Mouse (Mus musculus) G1E (cell line): ENCODE data around the gene F2rl3. TPM values are rescaled to one million over a fixed set of nuclear protein-coding genes. Genes with fewer than 3 reads are reported as not detected.

Experiments used
- ATAC-seq: 2 replicates; pipeline ENCODE4 v1.8.0; 2016; ENCODE audit warnings: mild to moderate bottlenecking; ENCODE audit not compliant: insufficient number of reproducible peaks, poor library complexity, low FRiP score, severe bottlenecking; ENCODE audit errors: extremely low read depth
- DNase-seq: peaks from one replicate; pipeline ENCODE4 v3.0.0; 2012; ENCODE audit warnings: low spot score
- H3K27me3 ChIP-seq: 2 replicates; pipeline ENCODE4 v1.6.1; 2012; ENCODE audit warnings: mild to moderate bottlenecking, low read length, inconsistent platforms; ENCODE audit not compliant: insufficient read depth
- H3K36me3 ChIP-seq: replicated peaks from 2 replicates; pipeline ENCODE3; 2012; ENCODE audit warnings: mild to moderate bottlenecking, inconsistent platforms
- H3K4me1 ChIP-seq: 2 replicates; pipeline ENCODE4 v1.6.1; 2012; ENCODE audit warnings: low read depth, low read length, inconsistent platforms, mixed read lengths; ENCODE audit not compliant: insufficient read depth
- H3K4me3 ChIP-seq: 2 replicates; pipeline ENCODE4 v1.5.1; 2012; ENCODE audit warnings: low read depth, mild to moderate bottlenecking, inconsistent platforms, low read length, moderate library complexity, mixed read lengths
- H3K9me3 ChIP-seq: replicated peaks from 2 replicates; pipeline ENCODE4 v1.6.1; 2012; ENCODE audit warnings: inconsistent platforms
- CTCF ChIP-seq: IDR thresholded peaks from 2 replicates; pipeline ENCODE4 v1.5.1; 2012; ENCODE audit warnings: low read depth, low read length, inconsistent platforms, mixed read lengths
- GATA1 ChIP-seq: IDR thresholded peaks from 2 replicates; pipeline ENCODE4 v1.6.1; 2012; ENCODE audit warnings: borderline replicate concordance, low read length, inconsistent platforms, mixed read lengths
- GATA2 ChIP-seq: IDR thresholded peaks from 2 replicates; pipeline ENCODE4 v1.6.1; 2012; ENCODE audit warnings: low read depth, low read length, inconsistent platforms, borderline replicate concordance
- POLR2AphosphoS5 ChIP-seq: IDR thresholded peaks from 2 replicates; pipeline ENCODE4 v1.6.1; 2012; ENCODE audit warnings: low read depth, low read length, inconsistent platforms; ENCODE audit not compliant: insufficient replicate concordance
- TAL1 ChIP-seq: conservative IDR thresholded peaks from 2 replicates; pipeline ENCODE4 v1.6.1; 2012; ENCODE audit warnings: low read depth, low read length, inconsistent platforms, mixed read lengths
- polyA plus RNA-seq: library from polyadenylated mRNA; stranded (reverse); fragments of >175 nt; gene quantifications from 2 replicates; pipeline ENCODE4 v1.2.3, GENCODE M21; 2012
- total RNA-seq, 2 experiments: library from RNA; stranded (forward) in 1 of 2; stranded (reverse) in 1 of 2; fragments of 200-1000 nt in 1 of 2; fragments of >200 nt in 1 of 2; fragmentation: Nextera tagmentation in 1 of 2; gene quantifications; 2 replicates each; pipeline ENCODE4 v1.2.3; 2014 to 2017

Gene F2rl3
- total and polyA plus RNA-seq, 3 experiments = 0.05 TPM; not detected in 2

- H3K4me3 ChIP-seq = no peak overlapping the region
- no peaks in the 10 kb centered on the region for H3K9me3 ChIP-seq
- ATAC-seq = no peak
- TF ChIP-seq GATA1 = no peak
- no peak for TF ChIP-seq GATA2
- no peak for TF ChIP-seq TAL1
- no peak for TF ChIP-seq CTCF
- TF ChIP-seq POLR2AphosphoS5 = no peak
- H3K4me1 ChIP-seq = peaks cover 4% of the 10 kb centered on the region
- no peak for DNase-seq
- H3K36me3 ChIP-seq = peaks cover 92% of the 10 kb centered on the region
- no peaks in the 10 kb centered on the region for H3K27me3 ChIP-seq
Measured at GRCm38 (mm10) chr8:72752289-72752688, 9.4 kb upstream of the F2rl3 start.

- DNase-seq (no peak), ATAC-seq (no peak)
- peaks cover 92% of the 10 kb centered on the region for H3K36me3 ChIP-seq
- peaks cover 4% of the 10 kb centered on the region for H3K4me1 ChIP-seq
- H3K4me3 ChIP-seq = no peak overlapping the region
- H3K9me3 ChIP-seq = no peaks in the 10 kb centered on the region
- TF ChIP-seq GATA2 (no peak), CTCF (no peak), POLR2AphosphoS5 (no peak), TAL1 (no peak), GATA1 (no peak)
- H3K27me3 ChIP-seq = no peaks in the 10 kb centered on the region
Measured at GRCm38 (mm10) chr8:72753165-72753564, 8.5 kb upstream of the F2rl3 start.

GRCm38 (mm10) chr8:72753781-72754180, 7.9 kb upstream of the F2rl3 start:
- DNase-seq = no peak
- no peak for ATAC-seq
- H3K4me3 ChIP-seq = no peak overlapping the region
- no peaks in the 10 kb centered on the region for H3K9me3 ChIP-seq
- H3K27me3 ChIP-seq = no peaks in the 10 kb centered on the region
- TF ChIP-seq CTCF (no peak), TAL1 (no peak), GATA2 (no peak), POLR2AphosphoS5 (no peak), GATA1 (no peak)
- H3K36me3 ChIP-seq = peaks cover 87% of the 10 kb centered on the region
- H3K4me1 ChIP-seq = peaks cover 4% of the 10 kb centered on the region

- peaks cover 69% of the 10 kb centered on the region for H3K36me3 ChIP-seq
- H3K4me3 ChIP-seq = no peak overlapping the region
- no peaks in the 10 kb centered on the region for H3K9me3 ChIP-seq
- no peaks in the 10 kb centered on the region for H3K27me3 ChIP-seq
- DNase-seq = no peak
- no peak for ATAC-seq
- no peak for TF ChIP-seq CTCF
- TF ChIP-seq GATA1 = no peak
- no peak for TF ChIP-seq TAL1
- no peak for TF ChIP-seq GATA2
- TF ChIP-seq POLR2AphosphoS5 = no peak
- H3K4me1 ChIP-seq = peaks cover 4% of the 10 kb centered on the region
Measured at GRCm38 (mm10) chr8:72756031-72756430, 5.6 kb upstream of the F2rl3 start.

GRCm38 (mm10) chr8:72756771-72757390, 4.8 kb upstream of the F2rl3 start:
- H3K4me1 ChIP-seq = peaks cover 4% of the 10 kb centered on the region
- H3K4me3 ChIP-seq = no peak overlapping the region; the same call in 1 of the 2 replicates
- H3K36me3 ChIP-seq = peaks cover 61% of the 10 kb centered on the region
- TF ChIP-seq TAL1 (no peak), GATA1 (no peak)
- H3K9me3 ChIP-seq = no peaks in the 10 kb centered on the region
- no peaks in the 10 kb centered on the region for H3K27me3 ChIP-seq
- no peak for ATAC-seq
- DNase-seq = no peak

- H3K4me1 ChIP-seq = peaks cover 4% of the 10 kb centered on the region
- H3K27me3 ChIP-seq = peaks cover 6% of the 10 kb centered on the region; the same call in 1 of the 2 replicates
- no peak for TF ChIP-seq CTCF
- TF ChIP-seq TAL1 = no peak
- TF ChIP-seq POLR2AphosphoS5 = no peak
- no peaks in the 10 kb centered on the region for H3K9me3 ChIP-seq
- H3K36me3 ChIP-seq = peaks cover 54% of the 10 kb centered on the region
- no peak overlapping the region for H3K4me3 ChIP-seq
- ATAC-seq (no peak), DNase-seq (no peak)
Measured at GRCm38 (mm10) chr8:72757426-72758195, 4.1 kb upstream of the F2rl3 start.
